Mouse (Mus musculus) thymus, adult 2 months (tissue): ENCODE measurements at regions not wholly inside any gene's neighbourhood (a gene's known extent, or its start where the extent isn't known, plus 50 kb on each side); places are given as distances from the start of the nearest gene placed in this dataset.
"Not testable (repeated sequence)": the region's sequence is repeated elsewhere in the genome, so short reads cannot be mapped to it uniquely, and the experiment has no call there.

Experiments
- CTCF ChIP-seq: fragments of 200-500 bp; IDR thresholded peaks from 2 replicates; pipeline ENCODE4 v1.5.1; 2012; ENCODE audit warnings: mild to moderate bottlenecking, control low read depth, low read length, moderate library complexity, borderline replicate concordance; ENCODE audit not compliant: control insufficient read depth, poor library complexity, insufficient read depth; ENCODE audit errors: extremely low read depth
- POLR2A ChIP-seq: fragments of 200-500 bp; IDR thresholded peaks from 2 replicates; pipeline ENCODE4 v1.6.1; 2012; ENCODE audit warnings: mild to moderate bottlenecking, low read length, control low read depth, moderate library complexity; ENCODE audit not compliant: control insufficient read depth, poor library complexity, insufficient read depth; ENCODE audit errors: extremely low read depth

- TF ChIP-seq POLR2A, CTCF: not testable (repeated sequence)
Measured at GRCm38 (mm10) chr14:14521331-14521730, 120.2 kb downstream of the Olfr721-ps1 start.
